Mouse (Mus musculus) thymus, adult 2 months (tissue): ENCODE data around the gene Foxm1. TPM values are rescaled to one million over a fixed set of nuclear protein-coding genes. Genes with fewer than 3 reads are reported as not detected.

Experiments
- DNase-seq: peaks from one replicate; pipeline ENCODE4 v3.0.0; 2021
- H3K27ac ChIP-seq: fragments of 200-500 bp; 2 replicates; pipeline ENCODE4 v1.5.1; 2012; ENCODE audit warnings: low read length, control low read depth; ENCODE audit not compliant: control insufficient read depth, insufficient read depth
- H3K27me3 ChIP-seq: fragments of 200-500 bp; 2 replicates; pipeline ENCODE4 v1.6.1; 2012; ENCODE audit warnings: mild to moderate bottlenecking, low read length, moderate library complexity, mixed read lengths; ENCODE audit not compliant: control insufficient read depth, insufficient read depth
- H3K36me3 ChIP-seq: fragments of 200-500 bp; 2 replicates; pipeline ENCODE4 v1.6.1; 2012; ENCODE audit warnings: mild to moderate bottlenecking, low read length, moderate library complexity; ENCODE audit not compliant: control insufficient read depth, insufficient read depth
- H3K4me1 ChIP-seq: fragments of 200-500 bp; replicated peaks from 2 replicates; pipeline ENCODE4 v1.6.1; 2012; ENCODE audit warnings: low read length; ENCODE audit not compliant: control insufficient read depth, insufficient read depth
- H3K4me3 ChIP-seq: fragments of 200-500 bp; 2 replicates; pipeline ENCODE4 v1.5.1; 2012; ENCODE audit warnings: mild to moderate bottlenecking, low read length, control low read depth, moderate library complexity; ENCODE audit not compliant: control insufficient read depth, insufficient read depth
- CTCF ChIP-seq: fragments of 200-500 bp; IDR thresholded peaks from 2 replicates; pipeline ENCODE4 v1.5.1; 2012; ENCODE audit warnings: mild to moderate bottlenecking, control low read depth, low read length, moderate library complexity, borderline replicate concordance; ENCODE audit not compliant: control insufficient read depth, poor library complexity, insufficient read depth; ENCODE audit errors: extremely low read depth
- POLR2A ChIP-seq: fragments of 200-500 bp; IDR thresholded peaks from 2 replicates; pipeline ENCODE4 v1.6.1; 2012; ENCODE audit warnings: mild to moderate bottlenecking, low read length, control low read depth, moderate library complexity; ENCODE audit not compliant: control insufficient read depth, poor library complexity, insufficient read depth; ENCODE audit errors: extremely low read depth
- WGBS: fragments of 180-500 bp; shearing (Covaris S2); methylation state at CpG from one replicate; pipeline ENCODE4 v1.1.7; 2018; 5-methylcytosine and 5-hydroxymethylcytosine counted together
- polyA plus RNA-seq: library from polyadenylated mRNA; depleted of rRNA; stranded (reverse); fragments of >200 nt; gene quantifications from 2 replicates; pipeline ENCODE4 v1.2.3, GENCODE M21; 2012

Foxm1 gene
- polyA plus RNA-seq, 1 experiment, result 115 TPM

- Histone ChIP-seq H3K4me1 (no peaks in the 10 kb centered on the region), H3K4me3 (no peak overlapping the region), H3K36me3 (no peaks in the 10 kb centered on the region), H3K27ac (no peak overlapping the region), H3K27me3 (no peaks in the 10 kb centered on the region)
- 91% methylated on average over 1 of the region's 1 CpGs for WGBS
- DNase-seq, result no peak
- no peak for TF ChIP-seq POLR2A
- no peak for TF ChIP-seq CTCF
Observed at GRCm38 (mm10) chr6:128385026-128385425, 22.3 kb downstream of the Foxm1 start.

DNA sequence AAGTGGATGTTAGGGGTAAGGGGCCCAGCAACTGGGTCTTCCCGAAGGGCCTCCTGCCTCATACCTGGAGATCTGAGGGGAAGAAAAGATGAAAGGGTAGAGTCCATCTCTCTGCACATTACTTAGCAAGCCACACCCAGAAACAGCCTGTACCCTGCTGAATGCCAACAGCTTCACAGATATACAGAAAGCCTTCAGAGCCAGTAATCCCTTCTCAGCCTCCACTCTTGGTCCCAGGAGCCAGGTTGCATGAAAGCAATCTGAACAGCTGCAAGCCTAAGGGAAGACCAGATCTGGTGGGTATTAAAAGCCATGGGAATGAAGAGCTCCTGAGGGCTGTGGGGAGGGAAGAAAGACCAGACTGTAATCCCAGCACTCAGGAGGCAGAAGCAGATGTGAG, 26.4 kb downstream of the Foxm1 start:
- Histone ChIP-seq H3K27ac (no peak overlapping the region), H3K36me3 (no peaks in the 10 kb centered on the region), H3K27me3 (no peaks in the 10 kb centered on the region), H3K4me3 (no peak overlapping the region), H3K4me1 (no peaks in the 10 kb centered on the region)
- WGBS, result 90% methylated on average over 1 of the region's 1 CpGs
- DNase-seq, result no peak
- no peak for TF ChIP-seq POLR2A
- TF ChIP-seq CTCF, result no peak

- 21% methylated on average over 1 of the region's 1 CpGs for WGBS
- Histone ChIP-seq H3K27ac (no peak overlapping the region), H3K27me3 (no peaks in the 10 kb centered on the region), H3K36me3 (no peaks in the 10 kb centered on the region), H3K4me1 (no peaks in the 10 kb centered on the region), H3K4me3 (no peak overlapping the region)
- TF ChIP-seq CTCF (no peak), POLR2A (no peak)
- DNase-seq, result no peak
Observed at GRCm38 (mm10) chr6:128390683-128391082, 27.9 kb downstream of the Foxm1 start.

DNA sequence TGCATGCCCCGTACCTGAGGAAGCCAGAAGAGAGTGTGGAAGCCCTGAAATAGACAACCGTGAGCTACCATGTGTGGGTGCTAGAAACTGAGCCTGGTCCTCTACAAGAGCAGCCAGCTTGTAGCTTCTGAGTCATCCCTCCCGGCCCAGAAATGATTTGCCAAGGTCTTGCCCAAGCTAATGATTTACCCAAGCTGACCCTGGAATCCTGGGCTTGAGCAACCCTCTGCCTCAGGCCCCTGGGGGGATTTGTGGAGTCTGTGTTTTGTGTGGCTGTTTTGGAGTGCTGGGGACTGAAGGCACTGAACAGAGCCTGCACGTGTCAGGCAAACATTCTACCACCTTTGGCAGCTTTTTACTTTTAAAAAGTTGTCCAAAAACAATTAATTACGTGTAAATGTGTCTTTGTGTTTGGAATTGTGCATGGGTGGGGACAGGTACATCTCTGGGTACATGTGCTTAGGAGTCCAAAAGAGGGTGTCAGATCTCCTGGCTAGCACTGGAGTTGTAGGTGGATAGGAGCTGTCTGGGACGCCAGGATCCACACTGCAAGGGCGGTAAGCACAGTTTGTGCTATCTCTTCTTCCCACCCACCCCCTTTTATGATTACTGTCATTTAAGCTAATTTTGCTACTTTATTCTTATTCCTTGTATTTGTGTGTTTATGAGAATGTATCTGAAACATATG, 35.0 kb downstream of the Foxm1 start:
- no peak for DNase-seq
- H3K4me3 ChIP-seq, result no peak overlapping the region
- WGBS, result 91% methylated on average over 7 of the region's 7 CpGs

DNA sequence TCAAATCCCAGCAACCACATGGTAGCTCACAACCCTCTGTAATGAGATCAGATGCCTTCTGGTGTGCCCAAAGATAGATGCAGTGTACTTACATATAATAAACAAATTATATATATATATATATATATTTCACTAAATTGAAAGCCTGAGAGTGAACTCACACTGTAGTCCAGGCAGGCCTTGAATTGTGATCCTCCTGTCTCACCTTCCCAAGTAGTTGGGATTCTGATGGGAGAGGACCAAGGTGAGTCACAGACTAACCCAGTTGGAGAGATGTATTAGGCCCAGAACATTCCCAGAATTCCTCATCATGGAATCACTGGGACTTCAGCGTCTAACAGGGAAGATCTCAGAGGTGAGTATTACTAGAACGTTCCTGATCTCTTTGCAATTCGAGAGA, 36.2 kb downstream of the Foxm1 start, which contains the start of gene Nrip2:
Gene Nrip2, plus strand, starts transcription at position 301 of the 400 bp plus-strand sequence.
- 89% methylated on average over 3 of the region's 3 CpGs for WGBS
- H3K27ac ChIP-seq, result no peak within 1 kb of the TSS
- H3K4me3 ChIP-seq, result no peak within 1 kb of the TSS
- no peak for DNase-seq
- no peaks in the 10 kb centered on the region for H3K36me3 ChIP-seq
- TF ChIP-seq POLR2A (no peak), CTCF (no peak)
- H3K27me3 ChIP-seq, result no peaks in the 10 kb centered on the region
- no peaks in the 10 kb centered on the region for H3K4me1 ChIP-seq

More for the DNA sequence above, 35.0 kb downstream of the Foxm1 start:
- no peaks in the 10 kb centered on the region for H3K36me3 ChIP-seq
- no peaks in the 10 kb centered on the region for H3K27me3 ChIP-seq
- TF ChIP-seq POLR2A, result no peak
- no peak for TF ChIP-seq CTCF
- no peak overlapping the region for H3K27ac ChIP-seq
- H3K4me1 ChIP-seq, result no peaks in the 10 kb centered on the region

GRCm38 (mm10) chr6:128399421-128400185, 36.8 kb downstream of the Foxm1 start:
- TF ChIP-seq CTCF, result no peak
- no peak for TF ChIP-seq POLR2A
- Histone ChIP-seq H3K4me1 (no peaks in the 10 kb centered on the region), H3K36me3 (no peaks in the 10 kb centered on the region), H3K4me3 (no peak overlapping the region), H3K27me3 (no peaks in the 10 kb centered on the region), H3K27ac (no peak overlapping the region)
- WGBS, result 84% methylated on average over 21 of the region's 21 CpGs
- DNase-seq, result no peak

GRCm38 (mm10) chr6:128404708-128405107, 41.9 kb downstream of the Foxm1 start:
- no peaks in the 10 kb centered on the region for H3K4me1 ChIP-seq
- H3K27me3 ChIP-seq, result no peaks in the 10 kb centered on the region
- TF ChIP-seq CTCF, result no peak
- no peak for TF ChIP-seq POLR2A
- 33% methylated on average over 5 of the region's 5 CpGs for WGBS
- no peak overlapping the region for H3K27ac ChIP-seq
- H3K36me3 ChIP-seq, result peaks cover 9% of the 10 kb centered on the region
- no peak overlapping the region for H3K4me3 ChIP-seq
- no peak for DNase-seq
